ENCODE assay signal across 11 mouse cellular contexts in genomic region chr3:107103041-107103440, GRCm38 (mm10). TPM values are rescaled to one million over a fixed set of nuclear protein-coding genes. Genes with fewer than 3 reads are reported as not detected.
A peak's percentile ranks its signal among the peaks of the same experiment; 100 is the strongest.
DNase-seq lines count a peak whose midpoint lies in the region; ATAC-seq lines count a peak whose summit lies in the region.
"Had no signal": no experiment of that assay in that cellular context is flagged by ENCODE, and none has a peak within 500 bp of the region (broad histone marks: within the 10 kb centered on the region; RNA-seq: fewer than 3 reads in every experiment).

No protein-coding gene starts in this region.

- H3K27ac ChIP-seq in hindbrain, embryonic 11.5 days (ENCODE audit: low read depth, low read length): no peak overlapping the region
- no peak overlapping the region; the same call in 1 of the 2 replicates for H3K27ac ChIP-seq in midbrain, embryonic 16.5 days (ENCODE audit: low read length)

- H3K27me3 ChIP-seq in hindbrain, embryonic 11.5 days (ENCODE audit: control insufficient read depth, insufficient read depth, low read length): peaks cover 24% of the 10 kb centered on the region
- H3K27me3 ChIP-seq in midbrain, embryonic 16.5 days (ENCODE audit: control insufficient read depth, insufficient read depth, low read depth, low read length): peaks cover 4% of the 10 kb centered on the region; the same call in 1 of the 2 replicates

- intact Hi-C loops in left cerebral cortex, postnatal 36 days (cut with DNase I): no loop called here
- intact Hi-C loops in left cerebral cortex, postnatal 4 days (cut with DNase I): no loop called here

- 74% methylated on average over 7 of the region's 7 CpGs for WGBS in hindbrain, embryonic 11.5 days
- WGBS in midbrain, embryonic 16.5 days: 70% methylated on average over 7 of the region's 7 CpGs

- H3K36me3 ChIP-seq in hindbrain, embryonic 11.5 days (ENCODE audit: control insufficient read depth, insufficient read depth, low read length): no peaks in the 10 kb centered on the region
- no peaks in the 10 kb centered on the region; the same call in 1 of the 2 replicates for H3K36me3 ChIP-seq in midbrain, embryonic 16.5 days (ENCODE audit: control insufficient read depth, insufficient read depth, low read length)
- H3K36me3 ChIP-seq: G1E had no signal

- H3K4me2 ChIP-seq in hindbrain, embryonic 11.5 days (replicated peaks; ENCODE audit: low read depth, low read length): no peak overlapping the region
- peak overlapping the region; percentile 83 for H3K4me2 ChIP-seq in midbrain, embryonic 16.5 days (ENCODE audit: low read length)

- no peaks in the 10 kb centered on the region for H3K9me3 ChIP-seq in hindbrain, embryonic 11.5 days (ENCODE audit: control insufficient read depth, low read length)
- no peaks in the 10 kb centered on the region for H3K9me3 ChIP-seq in midbrain, embryonic 16.5 days (replicated peaks; ENCODE audit: control insufficient read depth, low read length, poor library complexity, severe bottlenecking)

- no peak for ATAC-seq in hindbrain, embryonic 11.5 days (ENCODE audit: low FRiP score)
- ATAC-seq in midbrain, embryonic 16.5 days: no peak

- DNase-seq in left cerebral cortex, postnatal 36 days (ENCODE audit: low spot score in 2 of 2): peak; percentile 35 to 43
- no peak for DNase-seq in left cerebral cortex, postnatal 4 days
- DNase-seq in cerebellum, postnatal 36 days: peak; percentile 45 to 53
- DNase-seq in hindbrain, embryonic 11.5 days (ENCODE audit: low spot score): no peak
- DNase-seq in gastrocnemius, postnatal 4 days (ENCODE audit: low spot score in 2 of 2): no peak
- DNase-seq in thymus, postnatal 10 days (ENCODE audit: low spot score in 2 of 2): no peak
- DNase-seq in adrenal gland, postnatal 14 days: no peak
- DNase-seq: adrenal gland, adult 2 months had no signal

- H3K4me1 ChIP-seq in hindbrain, embryonic 11.5 days (replicated peaks; ENCODE audit: control insufficient read depth, insufficient read depth, low read length): peaks cover 3% of the 10 kb centered on the region
- peaks cover 28% of the 10 kb centered on the region for H3K4me1 ChIP-seq in midbrain, embryonic 16.5 days (ENCODE audit: control insufficient read depth, insufficient read depth, low read length)

- no peak overlapping the region for H3K9ac ChIP-seq in hindbrain, embryonic 11.5 days (ENCODE audit: low read depth, low read length)
- H3K9ac ChIP-seq in midbrain, embryonic 16.5 days (ENCODE audit: low read depth, low read length): peak overlapping the region; percentile 88

- peak overlapping the region; percentile 60 for H3K4me3 ChIP-seq in hindbrain, embryonic 11.5 days (ENCODE audit: low read depth, low read length)
- peak overlapping the region; percentile 87 for H3K4me3 ChIP-seq in midbrain, embryonic 16.5 days (ENCODE audit: low read depth, low read length)

RNA-seq across cellular contexts. Expression of gene Kcna2, which starts 2.1 kb away (rescaled TPM):
- total RNA-seq in left cerebral cortex, postnatal 36 days (2021): 100 to 1,000 TPM; 148 to 155 TPM
- 10 to 100 TPM; 21.6 to 21.8 TPM for total RNA-seq in left cerebral cortex, postnatal 4 days (2021)
- 0.21 and 0.32 TPM in 2 replicates for polyA plus RNA-seq in hindbrain, embryonic 11.5 days (2014; fragmentation: Nextera tagmentation; extraction: Ambion mirVana)
- polyA plus RNA-seq in midbrain, embryonic 16.5 days (2015; fragmentation: Nextera tagmentation; extraction: Ambion mirVana): 1.6 TPM in 2 replicates
- total RNA-seq in gastrocnemius, postnatal 4 days (2021): 1 to 10 TPM; 2.8 to 4.1 TPM
- total RNA-seq in adrenal gland, postnatal 14 days (2021): 1.4 and 4.0 TPM in 2 replicates
- polyA plus RNA-seq: G1E; testis, adult 2 months had no signal

Comparison
In these comparisons a context has a peak if more than half of its experiments do, and no peak if none do; other contexts are left out.
1. DNase-seq: peak in left cerebral cortex, postnatal 36 days (2 of 2) and cerebellum, postnatal 36 days (2 of 2); none in left cerebral cortex, postnatal 4 days (single experiment), hindbrain, embryonic 11.5 days (single experiment), gastrocnemius, postnatal 4 days (0 of 2), thymus, postnatal 10 days (0 of 2) and adrenal gland, postnatal 14 days (single experiment).
2. RNA of gene Kcna2, which starts 2.1 kb away (total RNA-seq): 148 to 155 TPM in left cerebral cortex, postnatal 36 days; 21.6 to 21.8 TPM in left cerebral cortex, postnatal 4 days, 2.8 to 4.1 TPM in gastrocnemius, postnatal 4 days and 1.4 to 4.0 TPM in adrenal gland, postnatal 14 days; every median in the first group is over 4 times any median in the second.